Mouse (Mus musculus): ENCODE results near the gene Ugt1a9.

Gene Ugt1a9

GRCm38 (mm10) chr1:88262961-88263360 is 192.4 kb downstream of the Ugt1a9 start:
- no peak for DNase-seq

GRCm38 (mm10) chr1:88263778-88264177 is 193.2 kb downstream of the Ugt1a9 start:
- DNase-seq, result no peak

GRCm38 (mm10) chr1:88264237-88264868 is 193.8 kb downstream of the Ugt1a9 start:
- DNase-seq, result no peak

- no peak for DNase-seq
Measured at GRCm38 (mm10) chr1:88264869-88265240, 194.3 kb downstream of the Ugt1a9 start.

GRCm38 (mm10) chr1:88266123-88266522 is 195.5 kb downstream of the Ugt1a9 start:
- no peak for DNase-seq

GRCm38 (mm10) chr1:88267489-88267888 is 196.9 kb downstream of the Ugt1a9 start:
- DNase-seq, result no peak

- no peak for DNase-seq
Measured at GRCm38 (mm10) chr1:88268070-88268469, 197.5 kb downstream of the Ugt1a9 start.
